Mouse (Mus musculus) cerebellum, adult 2 months (tissue): Measurements from ENCODE around the gene Pgbd1.

Source experiments
- CTCF ChIP-seq: fragments of 200-500 bp; IDR thresholded peaks from 2 replicates; pipeline ENCODE4 v1.5.1; 2011; ENCODE audit warnings: low read depth, mild to moderate bottlenecking, control low read depth, low read length, moderate library complexity, borderline replicate concordance; ENCODE audit not compliant: insufficient read depth
- POLR2A ChIP-seq: fragments of 200-500 bp; IDR thresholded peaks from 2 replicates; pipeline ENCODE4 v1.6.1; 2011; ENCODE audit warnings: low read length, control low read depth, borderline replicate concordance; ENCODE audit not compliant: insufficient read depth

- TF ChIP-seq POLR2A = no peak
- TF ChIP-seq CTCF = no peak
These were observed 45.6 kb downstream of the Pgbd1 start for GRCm38 (mm10) chr13:21395211-21395610.
